Mouse (Mus musculus): ENCODE results near the gene Gm16405. TPM values are rescaled to one million over a fixed set of nuclear protein-coding genes. Genes with fewer than 3 reads are reported as not detected.

The Gm16405 gene
- not detected for polyA plus RNA-seq (2017; shearing (Covaris generic))

GRCm38 (mm10) chrX:54530908-54531307 is at the start of gene Gm16405:
TSS of gene Gm16405 (plus strand) at chrX:54531208.

Other genes starting within 250 kb of the Gm16405 start
- not detected for gene Gm16430, start 91.0 kb downstream of the Gm16405 start, polyA plus RNA-seq (2017; shearing (Covaris generic))